Mouse (Mus musculus) adrenal gland, postnatal 14 days (tissue): Measurements from ENCODE around the gene Calm2. TPM values are rescaled to one million over a fixed set of nuclear protein-coding genes. Genes with fewer than 3 reads are reported as not detected.

Source experiments
- DNase-seq: peaks from one replicate; pipeline ENCODE4 v3.0.0; 2021; ENCODE audit warnings: mixed read lengths
- total RNA-seq: library from RNA; stranded (reverse); gene quantifications from 2 replicates; pipeline ENCODE4 v1.2.3, GENCODE M21; 2021

The Calm2 gene
- total RNA-seq, 1 experiment from 2014 or later = 435 TPM

GRCm38 (mm10) chr17:87459750-87460668 lies 13.3 kb upstream of the Calm2 start:
- peak; percentile 20 for DNase-seq

DNA sequence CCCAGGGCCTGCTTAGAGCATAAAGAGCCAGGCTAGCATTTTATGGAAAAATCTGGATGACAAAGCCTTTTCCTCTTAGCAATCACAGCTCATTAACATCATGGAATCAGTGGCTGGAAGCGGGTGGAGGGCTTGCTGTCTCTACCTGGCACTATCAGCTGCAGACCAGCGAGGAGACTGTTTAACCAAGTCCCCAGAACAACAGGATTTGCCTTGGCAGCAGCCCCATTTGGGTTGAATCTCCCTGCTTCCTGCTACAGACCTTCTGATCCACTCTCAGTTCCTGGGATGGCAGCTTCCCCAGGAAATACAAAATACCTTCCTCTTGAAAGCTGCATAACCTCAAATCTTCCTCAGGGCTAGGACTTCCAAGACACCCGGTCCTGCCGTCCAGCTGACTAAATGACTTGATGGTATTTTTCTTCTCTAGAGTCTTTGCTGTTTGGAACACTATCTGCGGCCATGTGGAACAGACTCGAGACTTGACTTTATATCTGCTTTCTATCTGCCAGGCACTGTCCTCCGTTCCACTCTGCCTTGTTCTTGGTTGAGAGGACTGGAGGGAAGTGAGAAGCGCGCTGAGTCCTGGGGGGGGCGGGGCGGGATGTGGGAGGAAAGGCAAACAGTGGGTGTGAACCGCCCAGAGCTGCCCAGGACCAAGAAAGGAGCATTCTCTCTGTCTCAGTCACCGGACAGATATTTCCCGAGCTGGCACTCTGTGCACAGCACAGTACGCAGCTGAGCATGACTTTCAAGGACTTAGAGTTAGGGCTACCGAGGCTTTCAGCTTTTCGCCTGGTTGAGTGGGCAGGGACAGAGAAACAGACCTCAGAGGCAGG lies 12.4 kb upstream of the Calm2 start:
- peak; percentile 78 for DNase-seq

- DNase-seq = peak; percentile 76
These were observed 11.2 kb upstream of the Calm2 start for GRCm38 (mm10) chr17:87457961-87458360.

GRCm38 (mm10) chr17:87454121-87454520 lies 7.4 kb upstream of the Calm2 start:
- no peak for DNase-seq

- peak; percentile 32 for DNase-seq
These were observed 6.6 kb upstream of the Calm2 start for GRCm38 (mm10) chr17:87453336-87453735.

- DNase-seq = no peak
These were observed 2.1 kb upstream of the Calm2 start for GRCm38 (mm10) chr17:87448881-87449280.

GRCm38 (mm10) chr17:87448339-87448738 lies 1.6 kb upstream of the Calm2 start:
- no peak for DNase-seq

DNA sequence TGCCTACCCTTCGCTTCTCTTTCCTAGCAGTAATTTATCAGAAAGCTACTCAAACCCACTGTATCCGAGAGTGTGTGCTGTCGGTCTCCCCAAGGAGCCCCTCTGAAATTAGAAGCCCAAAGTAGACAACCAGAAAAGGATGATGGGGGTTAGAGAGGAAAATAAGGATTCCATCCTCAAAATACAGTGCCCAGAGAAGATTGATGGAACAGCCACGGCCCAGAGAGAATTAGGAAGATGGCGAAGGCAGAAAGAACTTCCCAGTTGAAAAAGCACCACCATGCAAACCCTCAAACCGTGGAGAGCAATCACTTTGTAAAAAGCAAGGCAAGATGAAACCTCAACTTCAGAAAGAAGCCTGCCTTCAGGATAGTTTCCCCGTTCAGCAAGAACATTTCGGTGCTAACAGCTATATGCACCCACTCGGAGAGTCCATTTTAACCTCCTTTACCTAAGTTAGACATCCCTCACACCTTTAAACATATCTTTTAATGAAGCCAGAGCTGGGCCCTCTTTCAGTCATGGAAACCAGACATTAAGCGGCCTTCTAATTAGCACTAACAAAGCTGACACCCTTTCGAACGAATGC lies 971 bp upstream of the Calm2 start:
- DNase-seq = no peak

- peak; percentile 86 for DNase-seq
These were observed 593 bp downstream of the Calm2 start for GRCm38 (mm10) chr17:87445917-87446766.

DNA sequence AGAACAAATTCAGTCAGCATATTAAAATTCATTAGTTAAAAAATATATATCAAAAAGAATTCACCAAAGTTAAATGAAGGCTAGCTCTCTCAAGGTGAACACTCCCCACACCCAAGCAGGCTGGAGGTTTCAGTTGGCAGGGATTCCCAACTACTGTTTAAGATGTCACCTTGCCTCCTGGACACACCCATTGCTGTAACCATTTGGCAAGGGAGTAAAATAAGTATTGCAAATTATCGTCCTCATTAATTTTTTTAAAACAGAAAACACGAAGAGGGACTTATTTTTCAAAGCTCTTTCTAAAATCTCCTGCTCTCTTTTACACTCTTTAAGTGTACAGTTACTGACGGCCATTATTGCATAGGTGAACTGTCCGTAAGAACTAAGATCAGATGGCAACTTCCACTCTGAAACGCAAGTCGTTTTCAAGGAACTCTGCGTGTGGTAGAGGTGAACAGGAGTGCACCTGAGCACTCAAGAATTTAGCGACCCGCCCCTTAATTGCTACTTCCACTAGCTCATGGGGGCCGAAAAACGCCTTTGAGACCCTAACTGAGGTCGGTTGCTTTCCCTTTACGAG lies 1.3 kb downstream of the Calm2 start:
- no peak for DNase-seq

GRCm38 (mm10) chr17:87444763-87445162 lies 2.0 kb downstream of the Calm2 start:
- DNase-seq = no peak

- DNase-seq = peak; percentile 14
These were observed 5.2 kb downstream of the Calm2 start for GRCm38 (mm10) chr17:87441537-87441936.

- no peak for DNase-seq
These were observed 7.3 kb downstream of the Calm2 start for GRCm38 (mm10) chr17:87439441-87439840.

DNA sequence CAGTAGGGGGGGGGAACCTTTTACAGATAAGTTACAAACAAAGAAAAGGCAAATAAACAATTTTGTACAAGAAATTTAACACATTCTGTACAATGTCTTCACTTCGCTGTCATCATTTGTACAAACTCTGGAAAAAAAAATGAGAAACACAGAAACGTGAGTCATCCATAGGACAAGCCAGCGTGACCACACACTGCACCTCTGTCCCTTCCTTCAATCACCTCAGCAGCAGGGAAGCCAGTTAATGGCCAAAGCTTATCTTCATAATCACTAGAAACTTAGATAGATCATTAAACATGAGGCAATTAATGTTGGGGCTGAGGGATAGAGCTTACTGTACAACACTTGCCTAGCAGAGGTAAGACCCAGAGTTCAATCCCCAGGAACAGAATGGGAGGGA lies 12.8 kb downstream of the Calm2 start:
- no peak for DNase-seq

- no peak for DNase-seq
These were observed 14.0 kb downstream of the Calm2 start for GRCm38 (mm10) chr17:87432743-87433142.

DNA sequence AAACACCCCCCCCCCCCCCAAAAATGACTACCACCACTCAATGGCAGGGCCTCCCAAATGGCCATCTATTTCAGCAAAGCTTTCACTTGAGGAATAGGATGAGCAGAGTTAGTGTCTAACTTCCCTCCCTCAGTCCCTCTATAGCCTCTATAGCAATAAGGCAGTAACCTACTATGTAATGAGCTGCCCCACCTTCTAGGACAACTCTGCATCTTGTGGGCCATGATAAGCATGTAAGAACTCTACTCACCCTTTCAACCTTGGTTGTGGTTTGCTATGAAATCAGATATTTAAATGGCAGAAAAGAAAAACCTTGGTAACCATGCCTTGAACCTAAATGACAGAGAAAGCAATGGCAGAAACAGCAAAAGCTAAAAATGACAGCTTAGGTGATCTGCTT lies 14.4 kb downstream of the Calm2 start:
- no peak for DNase-seq

- DNase-seq = no peak
These were observed 17.3 kb downstream of the Calm2 start for GRCm38 (mm10) chr17:87429431-87429830.

DNA sequence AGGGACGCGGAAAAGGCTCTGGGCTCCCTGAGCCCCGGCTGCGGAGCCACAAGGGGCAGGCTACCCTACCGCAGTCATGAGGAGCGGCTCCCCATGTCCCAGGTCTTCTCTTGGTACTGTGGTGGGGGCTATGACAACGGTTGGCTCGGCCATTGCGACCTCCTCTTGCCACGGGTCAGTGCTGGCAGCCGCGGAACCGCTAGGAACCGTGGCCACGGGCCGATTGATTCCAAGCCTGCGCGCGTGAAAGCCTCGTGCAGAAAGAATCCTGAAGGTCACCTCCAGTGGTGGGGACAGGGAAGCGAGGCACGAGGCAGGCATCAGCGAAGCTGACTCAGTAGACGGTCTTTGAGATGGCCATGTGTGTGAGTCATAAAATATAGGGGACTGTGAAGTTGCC lies 19.2 kb downstream of the Calm2 start, which contains the start of gene Stpg4:
Gene Stpg4, minus strand, starts transcription at position 231 of the 400 bp plus-strand sequence.
- DNase-seq = no peak

DNA sequence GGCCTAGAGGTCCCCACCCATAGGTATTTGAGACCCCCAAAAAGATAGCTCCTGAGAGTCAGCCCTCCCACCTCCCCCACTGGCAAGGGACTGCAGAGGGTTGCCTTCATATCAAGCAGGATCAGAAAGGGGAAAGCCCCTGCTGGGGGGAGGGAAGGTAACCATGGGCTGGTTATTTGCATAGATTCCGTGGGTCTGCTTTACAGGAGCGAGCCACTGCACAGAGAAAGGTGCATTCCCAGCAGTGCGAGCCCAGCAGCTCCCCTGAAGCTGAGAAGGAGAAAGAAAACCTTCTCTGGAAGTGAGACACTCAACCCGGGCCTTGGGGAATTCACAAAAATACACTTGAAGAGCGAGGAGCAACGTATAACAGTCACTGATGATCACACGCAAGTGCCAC lies 28.7 kb downstream of the Calm2 start:
- no peak for DNase-seq

- DNase-seq = no peak
These were observed 40.1 kb downstream of the Calm2 start for GRCm38 (mm10) chr17:87406646-87407045.

DNA sequence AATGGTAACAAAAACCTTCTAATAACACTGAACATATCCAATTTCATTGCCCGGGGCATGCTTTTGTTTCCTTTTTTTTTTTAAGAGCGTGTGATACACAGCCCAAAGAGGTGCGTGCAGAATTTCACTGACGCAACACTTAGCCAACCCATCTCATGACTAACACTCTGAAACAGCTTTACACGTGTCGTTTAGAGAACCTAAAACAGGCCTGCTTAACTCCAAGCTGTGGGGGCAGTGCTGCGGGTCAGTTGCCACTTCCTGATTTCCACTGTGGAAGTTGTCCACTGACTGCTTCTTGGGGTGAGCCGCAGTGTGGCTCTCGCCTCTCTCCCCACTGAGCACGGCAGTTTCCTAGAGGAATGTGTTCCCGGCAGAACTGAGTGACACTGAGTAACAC lies 41.2 kb downstream of the Calm2 start:
- DNase-seq = no peak
